Mouse (Mus musculus): ENCODE results near the gene Pkp4. TPM values are rescaled to one million over a fixed set of nuclear protein-coding genes. Genes with fewer than 3 reads are reported as not detected.

Pkp4 gene
- polyA plus RNA-seq, 1 experiment: 144 TPM

- Histone ChIP-seq H3K27ac (ENCODE audit: insufficient read depth, low read length) (no peak overlapping the region), H3K4me1 (ENCODE audit: control insufficient read depth, insufficient read depth, low read length) (peaks cover 14% of the 10 kb centered on the region), H3K4me3 (ENCODE audit: insufficient read depth, low read length) (no peak overlapping the region)
- TF ChIP-seq CTCF (IDR thresholded peaks at IDR 0.05; ENCODE audit: extremely low read depth, insufficient read depth, low read length): no peak
These were observed 18.8 kb downstream of the Pkp4 start for GRCm38 (mm10) chr2:59179487-59179886.

GRCm38 (mm10) chr2:59181321-59182113 lies 20.9 kb downstream of the Pkp4 start:
- peaks cover 14% of the 10 kb centered on the region for H3K4me1 ChIP-seq (ENCODE audit: control insufficient read depth, insufficient read depth, low read length)
- H3K27ac ChIP-seq (ENCODE audit: insufficient read depth, low read length): no peak overlapping the region
- no peak for TF ChIP-seq POLR2A (IDR thresholded peaks at IDR 0.05; ENCODE audit: extremely low read depth, insufficient read depth, low read length)
- no peak for TF ChIP-seq CTCF (IDR thresholded peaks at IDR 0.05; ENCODE audit: extremely low read depth, insufficient read depth, low read length)
- H3K4me3 ChIP-seq (ENCODE audit: insufficient read depth, low read length): no peak overlapping the region

- TF ChIP-seq POLR2A (IDR thresholded peaks at IDR 0.05; ENCODE audit: extremely low read depth, insufficient read depth, low read length): no peak
- H3K27ac ChIP-seq (ENCODE audit: insufficient read depth, low read length): no peak overlapping the region
- no peak overlapping the region for H3K4me3 ChIP-seq (ENCODE audit: insufficient read depth, low read length)
- peaks cover 10% of the 10 kb centered on the region for H3K4me1 ChIP-seq (ENCODE audit: control insufficient read depth, insufficient read depth, low read length)
These were observed 22.9 kb downstream of the Pkp4 start for GRCm38 (mm10) chr2:59183541-59183940.

DNA sequence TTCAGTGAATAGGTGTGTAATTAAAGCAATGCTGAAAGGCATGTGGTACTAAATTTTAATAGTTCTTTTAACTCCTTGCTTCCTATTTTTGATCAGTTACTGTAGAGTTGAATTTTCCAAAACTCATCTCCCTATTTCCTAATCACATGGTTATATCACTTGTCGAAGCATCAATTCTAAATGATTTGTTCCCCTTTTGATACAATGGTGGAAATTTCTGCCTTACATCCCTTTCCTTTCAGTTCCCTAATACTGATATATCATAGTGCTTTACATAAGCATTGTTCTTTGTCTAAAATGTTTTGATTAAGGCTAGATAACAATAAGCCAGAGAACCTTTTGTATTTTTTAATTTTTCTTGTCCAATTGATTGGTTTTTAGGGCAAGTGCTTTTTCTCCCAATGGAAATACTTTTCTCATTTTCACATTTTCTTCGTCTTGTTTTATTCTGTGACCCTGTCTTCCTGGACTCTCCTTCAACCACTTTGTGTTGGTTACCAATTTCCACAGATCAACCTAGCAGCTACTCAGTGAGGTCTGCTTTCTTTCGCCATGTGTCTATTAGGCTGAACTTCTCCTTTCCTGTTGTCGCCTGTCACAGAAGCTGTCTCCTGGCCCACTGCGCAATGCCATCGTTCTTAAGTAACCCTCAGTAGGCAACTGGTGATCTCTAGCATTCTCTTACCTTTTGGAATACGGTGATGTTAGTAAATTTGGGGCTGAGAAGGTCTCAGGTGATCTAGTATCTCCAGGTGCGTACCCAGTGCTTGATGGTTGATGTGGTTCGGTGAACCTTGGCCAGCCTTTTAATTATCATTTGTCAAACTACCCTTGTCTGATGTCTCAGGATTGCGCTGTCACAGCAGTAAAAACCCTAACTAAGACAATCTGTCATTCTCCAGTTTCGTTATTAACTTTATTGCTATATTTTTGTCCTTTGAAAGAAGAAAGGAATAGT lies 23.7 kb downstream of the Pkp4 start:
- TF ChIP-seq CTCF (IDR thresholded peaks at IDR 0.05; ENCODE audit: extremely low read depth, insufficient read depth, low read length) (no peak), POLR2A (IDR thresholded peaks at IDR 0.05; ENCODE audit: extremely low read depth, insufficient read depth, low read length) (no peak)
- Histone ChIP-seq H3K4me3 (ENCODE audit: insufficient read depth, low read length) (no peak overlapping the region), H3K27ac (ENCODE audit: insufficient read depth, low read length) (no peak overlapping the region), H3K4me1 (ENCODE audit: control insufficient read depth, insufficient read depth, low read length) (peaks cover 9% of the 10 kb centered on the region)

- TF ChIP-seq CTCF (IDR thresholded peaks at IDR 0.05; ENCODE audit: extremely low read depth, insufficient read depth, low read length) (no peak), POLR2A (IDR thresholded peaks at IDR 0.05; ENCODE audit: extremely low read depth, insufficient read depth, low read length) (no peak)
- H3K4me1 ChIP-seq (ENCODE audit: control insufficient read depth, insufficient read depth, low read length): peaks cover 13% of the 10 kb centered on the region
- H3K4me3 ChIP-seq (ENCODE audit: insufficient read depth, low read length): no peak overlapping the region
- H3K27ac ChIP-seq (ENCODE audit: insufficient read depth, low read length): no peak overlapping the region
These were observed 25.5 kb downstream of the Pkp4 start for GRCm38 (mm10) chr2:59186122-59186521.

GRCm38 (mm10) chr2:59186966-59187365 lies 26.3 kb downstream of the Pkp4 start:
- Histone ChIP-seq H3K27ac (ENCODE audit: insufficient read depth, low read length) (no peak overlapping the region), H3K4me3 (ENCODE audit: insufficient read depth, low read length) (no peak overlapping the region), H3K4me1 (ENCODE audit: control insufficient read depth, insufficient read depth, low read length) (peaks cover 15% of the 10 kb centered on the region)
- no peak for TF ChIP-seq CTCF (IDR thresholded peaks at IDR 0.05; ENCODE audit: extremely low read depth, insufficient read depth, low read length)
- no peak for TF ChIP-seq POLR2A (IDR thresholded peaks at IDR 0.05; ENCODE audit: extremely low read depth, insufficient read depth, low read length)

DNA sequence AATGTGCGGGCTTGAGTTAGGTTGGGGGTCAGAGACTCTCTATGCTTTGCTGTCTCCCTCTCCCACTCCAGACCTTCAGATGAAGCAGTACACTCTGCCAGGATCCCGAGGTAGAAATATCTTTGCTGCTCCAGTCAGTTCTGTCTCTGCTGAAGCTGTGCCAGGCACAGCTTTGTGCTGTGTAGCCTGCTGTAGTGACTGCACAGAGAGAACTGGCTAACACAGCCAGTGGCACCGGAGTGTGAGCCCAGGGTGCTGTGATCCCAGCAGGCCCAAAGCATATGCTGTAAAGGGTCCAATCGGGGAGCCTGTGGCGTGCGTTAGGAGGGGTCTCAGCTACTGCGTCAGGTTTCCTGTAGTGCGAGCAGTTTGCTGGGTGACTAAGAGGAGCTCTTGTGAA lies 27.7 kb downstream of the Pkp4 start:
- H3K4me1 ChIP-seq (ENCODE audit: control insufficient read depth, insufficient read depth, low read length): peaks cover 18% of the 10 kb centered on the region
- H3K4me3 ChIP-seq (ENCODE audit: insufficient read depth, low read length): no peak overlapping the region
- H3K27ac ChIP-seq (ENCODE audit: insufficient read depth, low read length): no peak overlapping the region
- no peak for TF ChIP-seq CTCF (IDR thresholded peaks at IDR 0.05; ENCODE audit: extremely low read depth, insufficient read depth, low read length)
- TF ChIP-seq POLR2A (IDR thresholded peaks at IDR 0.05; ENCODE audit: extremely low read depth, insufficient read depth, low read length): no peak

DNA sequence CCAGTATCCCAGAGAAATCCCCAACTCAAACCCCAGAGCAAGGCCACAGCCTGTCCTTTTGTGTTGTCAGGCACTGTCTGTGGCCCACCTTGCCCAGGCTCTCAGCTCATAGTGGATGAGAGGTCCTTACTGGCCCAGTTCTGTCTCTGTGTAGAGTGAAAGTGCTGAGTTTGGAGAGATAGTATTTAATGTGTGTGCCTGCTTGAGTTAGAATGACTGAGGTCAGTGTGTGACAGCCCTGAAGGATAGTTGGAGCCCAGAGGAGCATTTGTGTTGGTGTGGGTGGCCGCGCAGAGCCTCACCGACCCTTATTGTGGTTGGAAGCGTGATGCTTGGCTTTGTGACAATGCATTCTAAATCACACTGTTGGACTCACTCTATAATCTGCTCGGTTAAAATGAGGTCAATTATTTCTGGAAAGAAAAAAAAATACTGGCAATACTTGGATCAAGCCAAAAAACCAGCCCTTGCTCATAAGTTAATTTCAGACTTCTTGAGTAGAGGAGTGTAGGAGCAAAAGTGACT lies 29.1 kb downstream of the Pkp4 start:
- H3K4me1 ChIP-seq (ENCODE audit: control insufficient read depth, insufficient read depth, low read length): peaks cover 18% of the 10 kb centered on the region
- H3K27ac ChIP-seq (ENCODE audit: insufficient read depth, low read length): no peak overlapping the region
- no peak for TF ChIP-seq CTCF (IDR thresholded peaks at IDR 0.05; ENCODE audit: extremely low read depth, insufficient read depth, low read length)
- no peak for TF ChIP-seq POLR2A (IDR thresholded peaks at IDR 0.05; ENCODE audit: extremely low read depth, insufficient read depth, low read length)

GRCm38 (mm10) chr2:59190186-59190585 lies 29.5 kb downstream of the Pkp4 start:
- peaks cover 18% of the 10 kb centered on the region for H3K4me1 ChIP-seq (ENCODE audit: control insufficient read depth, insufficient read depth, low read length)
- no peak overlapping the region for H3K4me3 ChIP-seq (ENCODE audit: insufficient read depth, low read length)
- H3K27ac ChIP-seq (ENCODE audit: insufficient read depth, low read length): no peak overlapping the region
- TF ChIP-seq CTCF (IDR thresholded peaks at IDR 0.05; ENCODE audit: extremely low read depth, insufficient read depth, low read length): no peak
- TF ChIP-seq POLR2A (IDR thresholded peaks at IDR 0.05; ENCODE audit: extremely low read depth, insufficient read depth, low read length): no peak

More for the DNA sequence above, 29.1 kb downstream of the Pkp4 start:
- no peak overlapping the region for H3K4me3 ChIP-seq (ENCODE audit: insufficient read depth, low read length)

All from cortical plate, adult 2 months (tissue).